Comparison of ENCODE assay signal across 7 mouse cellular contexts in the genomic region with DNA sequence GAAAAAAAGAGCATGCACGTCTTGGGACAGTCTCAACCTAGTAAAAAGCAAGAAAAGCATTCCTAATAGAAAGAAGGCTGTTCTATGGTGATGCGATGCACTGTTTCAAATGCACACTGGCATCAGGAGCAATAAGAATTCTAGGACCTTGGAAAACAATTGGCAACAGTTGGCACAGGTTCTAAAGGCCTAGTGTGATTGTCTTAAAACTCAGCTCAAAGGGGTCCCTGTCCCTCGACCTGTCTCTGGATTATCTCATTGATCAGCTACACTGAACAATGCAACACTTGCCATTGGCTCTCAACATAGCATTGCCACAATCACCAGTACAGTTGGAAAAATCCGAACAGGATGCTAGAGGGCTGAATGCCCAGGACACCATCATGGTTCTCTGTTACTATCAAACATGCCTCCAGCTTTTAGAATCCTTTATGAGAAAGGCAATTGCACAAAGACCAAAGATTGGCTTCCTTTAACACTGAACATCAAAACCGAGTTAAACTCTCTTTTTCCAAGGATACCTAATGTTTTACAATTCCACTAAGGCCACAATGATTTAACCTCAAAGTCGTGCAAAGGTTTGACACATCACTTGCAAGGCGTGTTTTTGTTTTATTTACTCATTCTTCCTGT.
DNase-seq lines count a peak whose midpoint lies in the region; ATAC-seq and TF ChIP-seq lines count a peak whose summit lies in the region.

No protein-coding gene starts in this region.

- H3K4me1 ChIP-seq in forebrain, embryonic 12.5 days: peaks cover 13% of the 10 kb centered on the region; the same call in 1 of the 2 replicates
- H3K4me1 ChIP-seq in intestine, postnatal 0 days (replicated peaks; ENCODE audit: control insufficient read depth, insufficient read depth, low read length): 0 out of 2 replicates have a peak, but pooled peaks cover 6% of the 10 kb centered on the region
- 0 out of 2 replicates have a peak, but pooled peaks cover 3% of the 10 kb centered on the region for H3K4me1 ChIP-seq in neural tube, embryonic 14.5 days (ENCODE audit: control insufficient read depth, insufficient read depth, low read length)

- H3K36me3 ChIP-seq in forebrain, embryonic 12.5 days (replicated peaks): no peaks in the 10 kb centered on the region
- no peaks in the 10 kb centered on the region for H3K36me3 ChIP-seq in intestine, postnatal 0 days (ENCODE audit: control insufficient read depth, insufficient read depth)
- no peaks in the 10 kb centered on the region for H3K36me3 ChIP-seq in neural tube, embryonic 14.5 days (ENCODE audit: control insufficient read depth, insufficient read depth, low read length)

- no peak for DNase-seq in layer of hippocampus, adult 2 months (ENCODE audit: low spot score in 2 of 2)
- DNase-seq in layer of hippocampus, adult 18-20 months (ENCODE audit: low spot score in 2 of 2): no peak
- DNase-seq in gastrocnemius, postnatal 10 days: no peak
- DNase-seq in thymus, postnatal 14 days: no peak

- WGBS in forebrain, embryonic 12.5 days: 43% methylated on average over 7 of the region's 7 CpGs
- WGBS in intestine, postnatal 0 days: 56% methylated on average over 7 of the region's 7 CpGs
- 49% methylated on average over 7 of the region's 7 CpGs for WGBS in neural tube, embryonic 14.5 days

- H3K4me3 ChIP-seq in layer of hippocampus, adult 2 months: peak overlapping the region; percentile 71
- H3K4me3 ChIP-seq in forebrain, embryonic 12.5 days (replicated peaks): no peak overlapping the region
- H3K4me3 ChIP-seq in intestine, postnatal 0 days (ENCODE audit: low read depth, low read length): peak overlapping the region; percentile 47; the same call in 1 of the 2 replicates
- peak overlapping the region; percentile 48 for H3K4me3 ChIP-seq in neural tube, embryonic 14.5 days (ENCODE audit: low read depth, low read length)

- no peaks in the 10 kb centered on the region for H3K9me3 ChIP-seq in forebrain, embryonic 12.5 days
- H3K9me3 ChIP-seq in intestine, postnatal 0 days (ENCODE audit: control insufficient read depth): no peaks in the 10 kb centered on the region
- H3K9me3 ChIP-seq in neural tube, embryonic 14.5 days (ENCODE audit: control insufficient read depth, low read length): no peaks in the 10 kb centered on the region

- ATAC-seq in forebrain, embryonic 12.5 days (ENCODE audit: low FRiP score): no peak
- no peak for ATAC-seq in intestine, postnatal 0 days
- ATAC-seq in neural tube, embryonic 14.5 days (ENCODE audit: low read depth): no peak

- no peak for TF ChIP-seq CTCF in layer of hippocampus, adult 2 months (conservative IDR thresholded peaks at IDR 0.05)
- TF ChIP-seq CTCF in intestine, postnatal 0 days (IDR thresholded peaks at IDR 0.05; ENCODE audit: low read depth): no peak

- peak overlapping the region; percentile 80 for H3K4me2 ChIP-seq in forebrain, embryonic 12.5 days
- H3K4me2 ChIP-seq in intestine, postnatal 0 days (replicated peaks; ENCODE audit: low read depth): peak overlapping the region; percentile 81
- peak overlapping the region; percentile 62; the same call in 1 of the 2 replicates for H3K4me2 ChIP-seq in neural tube, embryonic 14.5 days (ENCODE audit: low read depth, low read length)

- peak overlapping the region; percentile 91 for H3K27ac ChIP-seq in layer of hippocampus, adult 2 months
- H3K27ac ChIP-seq in forebrain, embryonic 12.5 days: no peak overlapping the region
- H3K27ac ChIP-seq in intestine, postnatal 0 days (ENCODE audit: low read depth, low read length): 0 out of 2 replicates have a peak overlapping the region, but pooled peaks have one; percentile 78
- no peak overlapping the region for H3K27ac ChIP-seq in neural tube, embryonic 14.5 days (ENCODE audit: low read depth, low read length)

- H3K27me3 ChIP-seq in forebrain, embryonic 12.5 days: 0 out of 2 replicates have a peak, but pooled peaks cover 8% of the 10 kb centered on the region
- no peaks in the 10 kb centered on the region for H3K27me3 ChIP-seq in intestine, postnatal 0 days (replicated peaks; ENCODE audit: control insufficient read depth, insufficient read depth, low read length)
- H3K27me3 ChIP-seq in neural tube, embryonic 14.5 days (ENCODE audit: control insufficient read depth, insufficient read depth, low read length): no peaks in the 10 kb centered on the region

- no peak overlapping the region for H3K9ac ChIP-seq in forebrain, embryonic 12.5 days
- H3K9ac ChIP-seq in intestine, postnatal 0 days (ENCODE audit: low read depth, low read length): no peak overlapping the region
- peak overlapping the region; percentile 67; the same call in 1 of the 2 replicates for H3K9ac ChIP-seq in neural tube, embryonic 14.5 days (replicated peaks; ENCODE audit: low read depth, low read length)

Comparison
In these comparisons a context has a peak if more than half of its experiments do, and no peak if none do; other contexts are left out.
1. H3K27ac ChIP-seq: peak in layer of hippocampus, adult 2 months (single experiment) and intestine, postnatal 0 days (single experiment); none in forebrain, embryonic 12.5 days (single experiment) and neural tube, embryonic 14.5 days (single experiment).
2. Peak in every context shown above with its lines, with median percentiles within 50 percentile points of each other: H3K4me2 ChIP-seq.